Mouse (Mus musculus) kidney, adult 8-10 months (tissue): Measurements from ENCODE around the gene Efcc1.

Experiments
- DNase-seq, 2 experiments: peaks; one replicate each; pipeline ENCODE4 v3.0.0; 2022

Efcc1 gene

DNA sequence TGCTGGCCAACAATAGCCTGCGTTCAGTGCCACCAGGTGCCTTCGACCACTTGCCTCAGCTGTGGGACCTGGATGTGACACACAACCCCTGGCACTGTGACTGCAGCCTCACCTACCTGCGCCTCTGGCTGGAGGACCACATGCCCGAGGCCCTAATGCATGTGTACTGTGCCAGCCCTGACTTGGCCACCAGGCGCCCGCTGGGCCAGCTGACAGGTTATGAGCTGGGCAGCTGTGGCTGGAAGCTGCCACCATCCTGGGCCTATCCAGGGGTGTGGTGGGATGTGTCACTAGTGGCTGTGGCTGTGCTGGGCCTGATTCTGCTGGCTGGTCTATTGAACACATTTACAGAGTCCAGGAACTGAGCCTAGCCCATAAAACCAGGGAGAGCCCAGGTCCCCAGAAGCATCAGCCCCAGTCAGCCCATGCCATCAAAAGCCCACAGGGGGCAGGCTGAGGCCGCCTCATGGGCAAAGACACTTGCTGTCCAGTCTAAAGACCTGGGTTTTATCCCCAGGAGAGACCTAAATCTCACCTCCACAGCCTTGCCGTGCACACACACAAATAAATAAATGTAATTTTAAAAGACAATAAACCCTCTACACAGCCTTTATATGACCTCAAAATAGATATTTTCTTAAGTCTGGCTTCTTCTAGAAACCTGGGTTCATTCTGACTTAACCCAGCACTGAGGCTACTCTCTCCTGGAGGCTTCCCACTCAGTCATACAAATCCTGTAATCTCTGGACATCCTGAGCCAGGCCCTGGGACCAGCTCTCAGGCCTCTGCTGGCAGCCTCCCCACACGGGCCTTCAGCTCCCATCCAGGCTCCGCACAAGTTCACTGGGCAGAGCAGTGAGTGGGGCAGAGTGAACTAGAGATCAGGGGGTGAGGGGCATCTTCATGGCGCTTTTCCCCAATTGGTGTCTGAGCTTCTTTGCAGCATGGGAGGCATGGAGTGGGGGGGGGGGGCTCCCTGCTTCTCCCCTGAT is 48.8 kb downstream of the Efcc1 start:
- DNase-seq = no peak

GRCm38 (mm10) chr6:87780546-87781301 is 50.1 kb downstream of the Efcc1 start:
- no peak for DNase-seq

DNA sequence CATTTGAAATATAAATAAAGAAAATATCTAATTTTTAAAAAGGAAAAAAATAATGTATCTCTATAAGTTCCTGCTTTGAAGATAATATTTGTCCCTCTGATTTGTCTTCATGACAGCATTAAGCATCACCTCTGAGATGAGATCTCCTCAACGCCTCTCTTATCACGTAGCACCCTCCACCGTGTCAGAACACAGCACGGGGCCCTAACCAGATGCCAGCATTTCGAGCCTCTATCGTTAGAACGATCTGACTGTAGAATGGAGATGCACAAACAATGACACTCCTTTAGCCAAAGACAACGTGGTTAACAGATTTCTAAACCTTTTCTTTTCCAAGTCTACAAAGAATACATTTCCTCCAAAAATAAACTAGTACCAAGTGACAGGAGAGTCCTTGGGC is 53.4 kb downstream of the Efcc1 start:
- DNase-seq = no peak

- no peak for DNase-seq
These were observed 56.0 kb downstream of the Efcc1 start for GRCm38 (mm10) chr6:87786621-87787020.

DNA sequence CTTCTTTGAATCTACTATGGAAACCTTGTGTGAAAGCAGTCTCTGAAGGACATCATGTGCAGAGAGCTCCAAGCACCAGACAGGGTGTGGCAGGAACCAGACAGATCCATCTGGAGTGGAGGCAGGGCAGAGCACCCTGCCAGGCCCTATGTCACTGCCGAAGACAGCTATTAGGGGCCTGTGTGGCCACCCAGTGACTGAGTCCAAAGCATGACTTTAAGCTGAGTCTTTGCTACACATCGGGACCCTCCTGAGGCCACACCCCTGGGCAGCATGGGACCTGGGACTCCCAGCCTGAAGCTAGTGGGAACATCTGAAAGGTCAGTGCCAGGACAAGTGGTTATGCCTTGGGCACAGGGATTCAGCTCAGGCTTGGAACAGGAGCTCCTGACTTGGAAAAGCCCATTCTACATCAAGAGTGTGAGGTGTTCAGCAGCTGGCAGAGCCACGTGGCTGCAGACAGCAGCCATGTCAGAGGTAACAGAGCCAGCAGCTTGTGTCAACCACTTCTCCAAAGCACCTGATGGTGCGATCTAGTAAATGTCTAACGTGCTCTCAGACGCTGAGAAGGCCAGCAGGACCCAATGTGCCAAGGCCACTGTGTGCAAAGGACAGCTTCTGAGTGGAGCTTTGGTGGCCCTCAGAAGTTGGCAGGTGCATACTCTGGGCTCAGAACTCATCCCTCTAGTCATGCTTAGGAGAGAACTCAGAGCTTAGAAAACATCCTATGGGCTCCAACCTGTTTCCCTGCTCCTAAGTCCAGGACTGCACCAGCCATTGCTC is 56.6 kb downstream of the Efcc1 start:
- DNase-seq = no peak

DNA sequence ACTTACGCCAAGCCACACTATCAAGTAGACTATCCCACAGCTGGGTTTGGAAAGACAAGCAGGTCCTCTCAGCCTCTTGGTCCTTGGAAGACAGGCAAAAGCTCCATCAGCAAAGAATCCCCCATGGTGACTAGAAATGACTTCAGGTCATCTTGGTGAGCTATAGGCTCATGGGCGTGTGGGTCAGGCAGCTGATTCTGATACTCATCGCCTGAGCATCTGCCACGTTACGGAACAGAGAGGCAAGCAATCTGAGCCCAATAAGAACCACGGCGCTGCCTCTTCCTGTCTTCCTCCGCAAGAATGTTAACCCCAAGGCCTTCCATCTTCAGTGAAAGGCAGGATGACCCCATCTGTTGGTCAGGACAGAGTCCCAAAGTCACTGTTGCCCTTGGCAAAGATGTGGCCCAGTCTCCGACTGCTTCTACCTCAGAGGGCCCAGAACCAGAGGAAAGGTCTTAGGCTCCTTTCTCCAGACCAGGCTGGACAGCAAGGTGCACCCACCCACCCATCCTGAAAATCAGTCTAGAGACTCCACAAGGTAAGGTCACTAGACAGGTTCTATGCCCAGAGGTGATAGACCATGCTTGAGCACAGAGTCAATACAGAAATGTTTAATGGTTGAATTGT is 57.7 kb downstream of the Efcc1 start:
- no peak for DNase-seq

DNA sequence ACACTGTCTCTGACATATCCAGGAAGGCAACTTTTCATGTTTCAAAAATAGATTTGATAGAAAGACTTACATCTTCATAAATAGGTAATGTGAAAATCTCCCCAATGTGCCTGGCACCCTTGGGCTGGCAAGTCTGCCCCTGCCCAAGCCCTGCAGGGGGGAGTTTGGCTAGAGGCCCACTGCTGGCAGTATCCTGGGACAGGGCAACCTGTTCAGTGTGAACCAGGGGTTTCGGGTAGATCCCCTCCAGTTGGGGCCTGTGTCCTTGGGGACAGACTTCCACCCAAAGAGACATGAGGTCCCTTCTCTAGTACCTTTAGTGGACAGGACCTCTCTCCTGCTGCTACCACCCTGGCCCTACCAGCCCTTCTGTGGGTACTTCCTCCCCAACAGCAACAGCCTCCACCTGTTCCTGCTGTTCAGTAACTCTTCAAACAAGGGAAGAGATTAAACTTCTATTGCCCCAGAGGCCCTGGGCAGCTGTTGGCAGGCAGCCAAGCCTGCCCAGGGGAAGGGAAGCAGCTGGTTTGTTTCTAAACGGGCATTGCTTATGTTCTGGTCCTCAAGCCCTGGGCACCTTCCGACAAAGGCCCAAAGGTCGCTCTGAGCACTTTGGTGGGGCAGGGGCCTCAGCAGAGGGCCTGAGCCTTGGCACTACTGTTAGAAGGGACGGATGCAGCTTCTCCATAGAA is 58.4 kb downstream of the Efcc1 start:
- DNase-seq = peak; percentile 62 to 67

DNA sequence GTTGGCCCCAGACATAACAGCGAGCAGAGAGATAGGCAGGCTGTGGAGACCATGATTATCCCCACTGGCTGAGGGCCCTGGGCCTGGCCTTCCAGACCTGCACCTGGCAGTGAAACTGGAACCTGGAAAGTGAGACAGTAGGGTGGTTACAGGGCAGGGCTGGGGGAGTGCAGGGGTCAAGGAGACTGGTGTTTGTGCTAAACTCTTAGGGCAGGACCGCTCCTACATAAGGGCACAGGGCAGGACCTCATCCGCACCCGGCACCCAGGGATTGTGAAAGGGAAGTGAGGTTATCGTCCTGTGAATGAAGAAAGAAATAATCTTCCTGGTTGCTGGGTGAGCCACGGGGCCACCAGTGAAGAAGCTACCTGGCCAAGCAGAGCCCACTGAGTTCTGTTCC is 59.1 kb downstream of the Efcc1 start:
- DNase-seq = no peak

- peak in 1 of 2 experiments; percentile 47 for DNase-seq
These were observed 60.3 kb downstream of the Efcc1 start for GRCm38 (mm10) chr6:87790779-87791480.

GRCm38 (mm10) chr6:87791826-87792225 is 61.2 kb downstream of the Efcc1 start:
- DNase-seq = no peak

DNA sequence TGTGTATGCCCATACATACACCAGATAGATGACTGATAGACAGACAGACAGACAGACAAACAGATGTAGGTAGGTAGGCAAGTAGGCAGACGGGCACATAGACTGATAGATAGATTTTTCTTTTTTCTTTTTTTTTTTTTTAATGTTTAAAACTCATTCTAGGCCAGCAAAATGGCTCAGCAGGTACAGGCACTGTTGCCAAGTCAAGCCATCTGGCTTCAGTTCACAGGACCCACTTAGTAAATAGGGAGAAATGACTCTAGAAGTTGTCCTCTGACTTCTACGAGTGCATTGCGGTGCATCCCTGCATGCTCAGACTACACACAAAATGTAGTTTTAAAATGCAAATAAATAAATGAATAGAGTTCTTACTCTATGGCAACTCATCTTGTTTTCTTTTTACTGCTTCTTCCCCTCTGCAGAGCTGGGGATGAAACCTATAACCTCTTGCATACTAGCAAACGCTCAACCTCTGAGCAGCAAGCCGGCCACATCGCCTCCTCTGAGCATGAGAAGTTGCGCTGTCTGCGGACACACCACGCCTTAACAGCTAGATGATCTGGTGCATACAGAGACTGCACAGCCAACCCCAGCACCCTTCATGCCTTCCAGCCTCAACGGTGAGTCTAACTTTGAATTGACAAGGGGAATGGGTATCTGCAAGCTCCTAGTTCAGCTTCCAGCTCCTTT is 63.3 kb downstream of the Efcc1 start:
- DNase-seq = no peak

DNA sequence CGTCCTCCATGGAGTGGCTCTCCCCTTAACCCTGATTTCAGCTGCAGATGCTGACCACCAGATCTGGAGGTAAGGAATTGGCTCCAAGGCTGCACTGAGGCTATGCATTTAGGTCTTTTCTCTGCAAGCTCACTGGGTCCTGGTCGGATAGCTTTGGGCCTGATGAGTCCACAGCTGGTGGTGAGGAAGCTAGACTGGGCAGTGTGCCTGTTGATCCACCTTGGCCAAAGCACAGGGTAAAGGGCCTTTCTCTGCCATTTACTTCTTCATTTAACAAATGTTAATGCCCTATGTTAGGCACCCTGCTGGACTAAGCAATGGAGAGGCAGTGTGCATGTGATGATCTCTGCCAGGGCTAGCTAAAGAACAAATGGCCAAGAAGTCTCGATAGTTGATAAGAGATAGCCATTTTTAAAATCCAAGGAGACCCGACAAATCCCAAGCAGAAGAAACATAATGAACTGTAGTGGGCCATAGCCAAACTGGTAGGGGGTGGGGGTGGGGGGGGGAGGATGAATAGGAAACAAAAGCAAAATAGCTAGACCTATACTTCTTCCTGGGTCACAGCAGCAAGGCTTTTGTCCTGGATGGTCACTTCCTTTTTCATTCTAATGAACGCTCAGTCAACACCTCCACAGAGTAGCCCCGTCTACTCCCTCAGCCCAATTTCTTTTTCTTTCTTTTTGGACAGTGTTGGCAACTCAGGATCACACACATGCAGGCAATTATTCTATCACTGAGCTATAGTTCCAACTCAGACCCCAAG is 64.9 kb downstream of the Efcc1 start:
- DNase-seq = no peak

- DNase-seq = no peak
These were observed 65.7 kb downstream of the Efcc1 start for GRCm38 (mm10) chr6:87796251-87796880.

DNA sequence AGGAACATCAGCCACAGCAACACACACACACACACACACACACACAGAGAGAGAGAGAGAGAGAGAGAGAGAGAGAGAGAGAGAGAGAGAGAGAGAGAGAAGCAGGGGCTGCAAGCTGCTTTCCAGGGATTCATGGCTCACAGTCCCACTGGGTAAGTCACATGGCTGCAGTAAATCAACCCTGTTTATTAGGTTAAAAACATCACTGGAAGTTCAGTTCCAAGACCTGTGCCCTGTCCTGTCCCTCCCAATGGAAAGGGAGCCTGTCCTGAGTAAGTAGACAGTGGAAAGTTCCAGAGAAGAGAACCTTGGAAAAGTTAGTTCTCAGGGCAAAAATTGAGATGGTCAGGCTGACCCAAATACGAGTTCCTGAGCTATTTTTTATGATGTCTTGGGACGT is 66.7 kb downstream of the Efcc1 start:
- no peak for DNase-seq

DNA sequence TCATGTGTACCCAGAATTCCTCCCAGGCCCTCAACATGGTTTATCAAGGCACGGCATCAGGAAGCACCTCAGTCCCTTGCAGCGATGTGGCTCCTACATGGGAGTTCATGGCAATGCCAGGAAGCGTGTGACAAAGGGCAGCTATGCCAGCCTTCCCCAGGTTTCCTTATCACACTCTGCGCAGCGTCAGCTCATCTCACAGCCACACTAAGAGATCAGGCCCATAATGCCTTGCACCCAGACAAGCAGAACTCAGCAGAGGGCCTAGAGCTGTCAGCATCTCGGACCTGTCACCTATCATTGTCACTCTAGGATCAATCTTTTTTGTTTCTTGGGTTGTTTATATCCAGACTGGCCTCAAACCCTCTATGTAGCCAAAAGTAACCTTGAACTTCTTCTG is 68.9 kb downstream of the Efcc1 start:
- DNase-seq = no peak

- DNase-seq = no peak
These were observed 71.8 kb downstream of the Efcc1 start for GRCm38 (mm10) chr6:87802462-87802861.

DNA sequence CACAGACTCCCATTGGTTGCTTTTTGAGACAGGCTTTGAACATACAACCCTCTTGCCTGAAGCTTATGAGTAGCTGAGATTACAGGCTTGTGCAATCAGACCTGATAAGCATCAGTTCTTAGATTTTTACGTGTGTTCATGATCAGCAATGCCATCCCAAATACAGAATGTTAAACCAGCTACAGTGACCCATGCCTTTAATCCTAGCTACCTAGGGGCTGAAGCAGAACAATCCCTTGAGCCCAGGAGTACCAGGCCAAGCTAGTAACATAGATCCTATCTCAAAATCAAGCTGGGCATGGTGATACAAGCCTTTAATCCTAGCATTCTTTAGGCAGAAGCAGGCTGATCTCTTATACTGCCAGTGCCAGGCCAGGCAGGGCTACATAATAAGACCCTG is 73.4 kb downstream of the Efcc1 start:
- DNase-seq = no peak

- DNase-seq = no peak
These were observed 74.2 kb downstream of the Efcc1 start for GRCm38 (mm10) chr6:87804886-87805285.

DNA sequence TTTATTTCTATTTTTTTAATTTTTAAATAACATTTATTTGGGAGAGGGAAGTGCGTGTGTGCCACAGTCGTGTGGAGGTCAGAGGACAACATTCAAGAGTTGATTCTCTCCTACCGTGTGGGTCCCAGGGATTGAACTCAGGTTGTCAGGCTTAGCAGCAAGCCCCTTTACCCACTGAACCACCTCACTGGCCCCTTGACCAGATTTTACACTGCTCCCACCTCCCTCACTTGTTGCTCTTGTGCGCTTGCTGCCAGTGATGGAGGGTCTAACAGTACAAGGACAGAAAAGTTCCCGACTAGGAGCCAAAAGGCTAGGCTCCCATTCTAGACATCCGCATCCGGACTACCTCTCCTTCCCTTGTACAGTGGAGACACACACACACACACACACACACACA is 74.8 kb downstream of the Efcc1 start:
- DNase-seq = no peak
